Mouse (Mus musculus) fat pad, adult 2 months (tissue): ENCODE measurements around the gene Lsg1.

Source experiments
- DNase-seq: peaks from one replicate; pipeline ENCODE4 v3.0.0-alpha.2; 2011; ENCODE audit warnings: low read depth, low spot score; ENCODE audit errors: extremely low read depth

The Lsg1 gene

GRCm38 (mm10) chr16:30601046-30601832 is 13.8 kb upstream of the Lsg1 start:
- DNase-seq, result no peak

GRCm38 (mm10) chr16:30600431-30601045 is 13.1 kb upstream of the Lsg1 start:
- no peak for DNase-seq

- no peak for DNase-seq
Observed at GRCm38 (mm10) chr16:30599491-30600268, 12.3 kb upstream of the Lsg1 start, which contains the start of gene Fam43a. Fam43a (plus strand) TSS chr16:30599723.

- no peak for DNase-seq
Observed at GRCm38 (mm10) chr16:30596959-30597681, 9.7 kb upstream of the Lsg1 start.

- DNase-seq, result no peak
Observed at GRCm38 (mm10) chr16:30595835-30596557, 8.6 kb upstream of the Lsg1 start.

- no peak for DNase-seq
Observed at GRCm38 (mm10) chr16:30595356-30595755, 8.0 kb upstream of the Lsg1 start.

- no peak for DNase-seq
Observed at GRCm38 (mm10) chr16:30591990-30592389, 4.6 kb upstream of the Lsg1 start.

- no peak for DNase-seq
Observed at GRCm38 (mm10) chr16:30590264-30591209, 3.1 kb upstream of the Lsg1 start.

- no peak for DNase-seq
Observed at GRCm38 (mm10) chr16:30586935-30587493, 378 bp downstream of the Lsg1 start.

GRCm38 (mm10) chr16:30580765-30581164 is 6.6 kb downstream of the Lsg1 start:
- no peak for DNase-seq

- DNase-seq, result no peak
Observed at GRCm38 (mm10) chr16:30576392-30576791, 11.0 kb downstream of the Lsg1 start.

- no peak for DNase-seq
Observed at GRCm38 (mm10) chr16:30575815-30576214, 11.6 kb downstream of the Lsg1 start.

- DNase-seq, result no peak
Observed at GRCm38 (mm10) chr16:30572239-30572638, 15.2 kb downstream of the Lsg1 start.

GRCm38 (mm10) chr16:30571378-30571777 is 16.0 kb downstream of the Lsg1 start:
- DNase-seq, result no peak

GRCm38 (mm10) chr16:30570173-30570572 is 17.2 kb downstream of the Lsg1 start:
- DNase-seq, result no peak

- no peak for DNase-seq
Observed at GRCm38 (mm10) chr16:30565631-30566030, 21.8 kb downstream of the Lsg1 start.

GRCm38 (mm10) chr16:30560601-30561000 is 26.8 kb downstream of the Lsg1 start:
- no peak for DNase-seq

GRCm38 (mm10) chr16:30559312-30559992 is 27.9 kb downstream of the Lsg1 start:
- no peak for DNase-seq
